Mouse (Mus musculus): ENCODE results near the gene Metap1. TPM values are rescaled to one million over a fixed set of nuclear protein-coding genes. Genes with fewer than 3 reads are reported as not detected.

Gene Metap1
- polyA plus RNA-seq, 1 experiment from 2014 or later, result 48.0 TPM

DNA sequence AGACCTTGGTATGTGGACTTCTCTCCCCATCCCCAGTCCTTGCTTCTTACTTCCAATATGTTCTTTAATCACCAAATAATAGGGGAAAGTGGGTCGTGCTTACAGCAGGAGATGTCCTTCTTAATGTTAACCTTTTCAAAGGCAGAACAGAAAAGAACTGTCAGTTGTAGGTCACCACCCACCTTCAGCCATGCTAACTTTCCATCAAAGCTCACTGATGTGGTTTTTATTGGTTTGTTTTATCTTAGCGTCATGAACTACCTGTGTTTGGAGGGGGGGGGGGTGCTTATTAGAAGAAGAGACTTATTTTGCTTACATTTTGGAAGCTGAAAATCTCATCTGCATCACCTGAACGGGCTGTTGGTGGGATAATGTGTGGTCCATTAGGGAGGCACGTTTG, 65.1 kb downstream of the Metap1 start:
- no peak for DNase-seq (ENCODE audit: low spot score)
- Histone ChIP-seq H3K4me1 (no peaks in the 10 kb centered on the region), H3K27me3 (ENCODE audit: low read depth, poor library complexity, severe bottlenecking) (no peaks in the 10 kb centered on the region), H3K36me3 (no peaks in the 10 kb centered on the region), H3K4me3 (no peak overlapping the region), H3K9me3 (replicated peaks) (no peaks in the 10 kb centered on the region), H3K27ac (replicated peaks) (no peak overlapping the region)
- 73% methylated on average over 4 of the region's 4 CpGs for WGBS

DNA sequence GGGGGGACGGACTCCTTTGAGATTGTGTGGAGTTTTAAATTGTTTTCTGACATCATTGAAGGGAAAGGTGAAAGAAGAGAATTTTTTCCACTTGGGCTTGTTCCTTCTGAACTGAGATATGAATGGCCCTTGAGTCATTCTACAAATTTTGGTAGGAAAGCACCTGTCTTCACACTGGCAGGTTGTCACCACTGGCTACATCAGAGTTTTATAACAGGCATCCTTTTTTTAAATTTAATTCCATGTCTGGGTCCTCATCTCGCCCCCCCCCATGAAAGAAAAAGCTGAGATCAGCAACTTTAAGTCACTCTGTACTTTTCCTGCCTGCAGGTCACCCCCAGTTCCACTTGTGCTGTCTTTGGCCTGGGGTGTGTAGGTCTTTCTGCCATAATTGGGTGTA, 65.7 kb downstream of the Metap1 start:
- DNase-seq (ENCODE audit: low spot score), result no peak
- Histone ChIP-seq H3K4me3 (no peak overlapping the region), H3K27ac (replicated peaks) (no peak overlapping the region), H3K27me3 (ENCODE audit: low read depth, poor library complexity, severe bottlenecking) (no peaks in the 10 kb centered on the region), H3K4me1 (no peaks in the 10 kb centered on the region), H3K36me3 (no peaks in the 10 kb centered on the region), H3K9me3 (replicated peaks) (no peaks in the 10 kb centered on the region)
- WGBS, result 82% methylated on average over 2 of the region's 2 CpGs

DNA sequence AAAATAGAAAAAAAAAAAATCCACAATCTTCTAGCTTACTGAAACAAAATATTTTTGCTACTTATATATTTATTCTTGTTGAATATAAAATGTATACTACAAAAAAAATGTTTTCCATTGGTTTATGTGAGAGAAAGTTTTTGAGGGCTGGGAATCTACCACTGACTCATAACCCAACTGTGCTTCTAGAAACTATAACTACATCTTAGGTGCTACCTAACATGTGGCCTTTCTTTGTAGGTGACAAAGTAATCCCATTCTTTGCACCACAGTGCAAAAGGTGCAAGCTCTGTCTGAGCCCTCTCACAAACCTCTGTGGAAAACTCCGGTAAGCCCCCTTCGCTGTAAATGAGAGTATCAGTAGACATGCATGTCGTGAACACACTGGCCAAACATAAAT, 68.9 kb downstream of the Metap1 start:
- no peak overlapping the region for H3K4me3 ChIP-seq
- H3K9me3 ChIP-seq (replicated peaks), result no peaks in the 10 kb centered on the region
- no peaks in the 10 kb centered on the region for H3K4me1 ChIP-seq
- DNase-seq (ENCODE audit: low spot score), result no peak
- no peaks in the 10 kb centered on the region for H3K36me3 ChIP-seq
- WGBS, result 93% methylated on average over 3 of the region's 3 CpGs
- H3K27me3 ChIP-seq (ENCODE audit: low read depth, poor library complexity, severe bottlenecking), result no peaks in the 10 kb centered on the region
- no peak overlapping the region for H3K27ac ChIP-seq (replicated peaks)

- H3K4me3 ChIP-seq, result no peak overlapping the region
- H3K36me3 ChIP-seq, result no peaks in the 10 kb centered on the region
- H3K9me3 ChIP-seq (replicated peaks), result no peaks in the 10 kb centered on the region
- H3K4me1 ChIP-seq, result no peaks in the 10 kb centered on the region
- WGBS, result 90% methylated on average over 6 of the region's 6 CpGs
- H3K27me3 ChIP-seq (ENCODE audit: low read depth, poor library complexity, severe bottlenecking), result no peaks in the 10 kb centered on the region
- H3K27ac ChIP-seq (replicated peaks), result no peak overlapping the region
- DNase-seq (ENCODE audit: low spot score), result no peak
These were observed 69.9 kb downstream of the Metap1 start for GRCm38 (mm10) chr3:138419369-138419768.

DNA sequence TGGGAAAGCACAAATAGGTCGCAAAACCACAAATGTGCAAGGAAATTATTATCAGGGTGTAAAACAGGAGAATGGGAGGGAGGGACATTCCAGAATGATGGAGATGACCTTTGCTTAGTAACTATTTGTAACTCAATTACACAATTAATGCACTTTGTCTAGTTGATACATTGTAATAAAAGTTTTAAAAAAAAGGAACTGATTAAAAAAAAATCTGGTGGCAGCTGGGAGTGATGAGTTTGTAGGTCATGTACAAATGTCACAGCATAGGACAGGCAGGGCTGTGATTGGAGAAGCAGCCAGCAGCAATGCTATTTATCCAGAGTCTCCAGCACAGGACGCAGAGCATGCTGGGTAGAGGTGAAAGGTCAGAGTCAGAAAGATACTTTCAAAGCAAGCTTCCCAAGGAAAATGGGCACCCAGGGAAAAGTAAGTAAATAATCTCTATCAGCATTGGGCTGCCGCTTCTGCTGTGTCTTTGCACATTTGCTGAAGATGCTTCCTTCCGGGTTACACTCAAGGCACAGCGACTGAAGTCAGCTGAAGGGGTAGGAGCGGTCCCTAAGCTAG, 74.1 kb downstream of the Metap1 start, which contains the start of gene Adh4:
TSS of gene Adh4 (plus strand) at position 346 of the 570 bp plus-strand sequence.
- Histone ChIP-seq H3K27me3 (ENCODE audit: low read depth, poor library complexity, severe bottlenecking) (no peaks in the 10 kb centered on the region), H3K4me1 (peaks cover 7% of the 10 kb centered on the region; the same call in 1 of the 2 replicates), H3K4me3 (no peak within 1 kb of the TSS), H3K36me3 (no peaks in the 10 kb centered on the region), H3K27ac (replicated peaks) (no peak within 1 kb of the TSS), H3K9me3 (replicated peaks) (no peaks in the 10 kb centered on the region)
- no peak for DNase-seq (ENCODE audit: low spot score)
- WGBS, result 76% methylated on average over 6 of the region's 6 CpGs

GRCm38 (mm10) chr3:138410211-138410610, 79.1 kb downstream of the Metap1 start:
- WGBS, result 88% methylated on average over 3 of the region's 3 CpGs
- no peaks in the 10 kb centered on the region for H3K36me3 ChIP-seq
- DNase-seq (ENCODE audit: low spot score), result no peak
- H3K27me3 ChIP-seq (ENCODE audit: low read depth, poor library complexity, severe bottlenecking), result no peaks in the 10 kb centered on the region
- no peak overlapping the region for H3K4me3 ChIP-seq
- H3K4me1 ChIP-seq, result peaks cover 7% of the 10 kb centered on the region; the same call in 1 of the 2 replicates
- no peaks in the 10 kb centered on the region for H3K9me3 ChIP-seq (replicated peaks)
- no peak overlapping the region for H3K27ac ChIP-seq (replicated peaks)

DNA sequence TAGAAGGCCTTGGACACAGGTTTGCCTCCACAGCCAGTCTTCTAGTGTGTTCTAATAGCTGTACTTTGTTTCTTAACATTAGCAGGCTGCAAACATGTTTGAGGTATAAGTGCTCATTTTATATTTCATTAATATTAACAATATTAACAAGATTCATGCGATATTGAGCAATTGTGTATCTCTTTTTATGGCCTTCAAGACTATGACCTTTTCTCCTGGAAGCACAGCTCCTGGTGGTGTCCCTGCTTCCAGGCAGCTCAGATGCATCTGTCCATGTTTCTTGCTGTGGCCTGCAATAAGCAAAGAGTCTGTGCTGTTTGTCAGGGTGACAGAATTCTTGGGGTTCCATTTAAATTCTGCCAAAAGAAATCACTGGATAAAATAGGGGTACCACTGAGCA, 79.7 kb downstream of the Metap1 start:
- H3K4me1 ChIP-seq, result peaks cover 7% of the 10 kb centered on the region; the same call in 1 of the 2 replicates
- H3K9me3 ChIP-seq (replicated peaks), result no peaks in the 10 kb centered on the region
- H3K27me3 ChIP-seq (ENCODE audit: low read depth, poor library complexity, severe bottlenecking), result no peaks in the 10 kb centered on the region
- no peak for DNase-seq (ENCODE audit: low spot score)
- WGBS, result 85% methylated on average over 1 of the region's 1 CpGs
- no peaks in the 10 kb centered on the region for H3K36me3 ChIP-seq
- no peak overlapping the region for H3K4me3 ChIP-seq
- no peak overlapping the region for H3K27ac ChIP-seq (replicated peaks)

MicroRNAs encoded within 50 kb of the gene (microRNA counts, 519-probe panel; counts per million panel counts)
- not detected for microRNA mmu-miR-1956

Small RNAs within 50 kb of the gene (microRNA-seq; reads per million reads assigned to microRNA genes)
- not detected for gene Mir1956

Other genes starting within 250 kb of the Metap1 start
- 0.14 TPM in 1 of 2 replicates, not detected in the other for gene Adh1, start 228.5 kb downstream of the Metap1 start, polyA plus RNA-seq (2016; fragmentation: Nextera tagmentation; extraction: Ambion mirVana)
- not detected in 2 replicates for gene Adh6a, start 176.2 kb downstream of the Metap1 start, polyA plus RNA-seq (2016; fragmentation: Nextera tagmentation; extraction: Ambion mirVana)
- 0.47 and 1.0 TPM in 2 replicates for gene Adh6b, start 147.7 kb downstream of the Metap1 start, polyA plus RNA-seq (2016; fragmentation: Nextera tagmentation; extraction: Ambion mirVana)
- not detected in 2 replicates for gene Adh4, start 74.0 kb downstream of the Metap1 start, polyA plus RNA-seq (2016; fragmentation: Nextera tagmentation; extraction: Ambion mirVana)
- gene Adh5, start 46.4 kb downstream of the Metap1 start, polyA plus RNA-seq (2016; fragmentation: Nextera tagmentation; extraction: Ambion mirVana), result 266 and 280 TPM in 2 replicates
- 482 and 499 TPM in 2 replicates for gene Eif4e, start 36.7 kb upstream of the Metap1 start, polyA plus RNA-seq (2016; fragmentation: Nextera tagmentation; extraction: Ambion mirVana)